Mouse (Mus musculus) lung, embryonic 16.5 days (tissue): Measurements from ENCODE around the gene Tsks. TPM values are rescaled to one million over a fixed set of nuclear protein-coding genes. Genes with fewer than 3 reads are reported as not detected.

Source experiments
- polyA plus RNA-seq: library from polyadenylated mRNA; unstranded; fragments of >200 nt; fragmentation: Nextera tagmentation; extraction: Ambion mirVana; gene quantifications from 2 replicates; pipeline ENCODE4 v1.2.1, GENCODE M21; 2015

Gene Tsks
- polyA plus RNA-seq, 1 experiment from 2014 or later = 0.15 TPM

Other genes starting within 250 kb of the Tsks start
- not detected in 2 replicates for gene Izumo2, start 234.5 kb upstream of the Tsks start, polyA plus RNA-seq
- gene Vrk3, start 194.8 kb upstream of the Tsks start, polyA plus RNA-seq = 46.9 and 53.0 TPM in 2 replicates
- gene Zfp473, start 192.2 kb upstream of the Tsks start, polyA plus RNA-seq = 2.0 TPM in 2 replicates
- 88.6 and 98.6 TPM in 2 replicates for gene Nup62, start 127.1 kb upstream of the Tsks start, polyA plus RNA-seq
- gene Il4i1, start 126.8 kb upstream of the Tsks start, polyA plus RNA-seq = 1.4 and 1.7 TPM in 2 replicates
- gene Atf5, start 126.5 kb upstream of the Tsks start, polyA plus RNA-seq = 3.3 and 3.5 TPM in 2 replicates
- gene Akt1s1, start 94.2 kb upstream of the Tsks start, polyA plus RNA-seq = 92.3 and 95.6 TPM in 2 replicates
- 83.7 and 84.4 TPM in 2 replicates for gene Tbc1d17, start 94.1 kb upstream of the Tsks start, polyA plus RNA-seq
- gene Pnkp, start 86.1 kb upstream of the Tsks start, polyA plus RNA-seq = 38.0 and 39.0 TPM in 2 replicates
- 302 and 307 TPM in 2 replicates for gene Ptov1, start 73.4 kb upstream of the Tsks start, polyA plus RNA-seq
- gene Med25, start 50.5 kb upstream of the Tsks start, polyA plus RNA-seq = 97.3 and 102 TPM in 2 replicates
- gene Fuz, start 47.1 kb upstream of the Tsks start, polyA plus RNA-seq = 22.4 and 24.3 TPM in 2 replicates
- gene Ap2a1, start 13.7 kb upstream of the Tsks start, polyA plus RNA-seq = 58.2 and 63.7 TPM in 2 replicates
- gene Cpt1c, start 31.6 kb downstream of the Tsks start, polyA plus RNA-seq = 17.1 and 17.5 TPM in 2 replicates
- gene Prmt1, start 43.4 kb downstream of the Tsks start, polyA plus RNA-seq = 413 and 457 TPM in 2 replicates
- gene Irf3, start 54.4 kb downstream of the Tsks start, polyA plus RNA-seq = 96.5 and 108 TPM in 2 replicates
- 62.0 and 64.5 TPM in 2 replicates for gene Bcl2l12, start 55.5 kb downstream of the Tsks start, polyA plus RNA-seq
- gene Scaf1, start 73.2 kb downstream of the Tsks start, polyA plus RNA-seq = 28.9 and 30.7 TPM in 2 replicates
- 54.6 and 59.7 TPM in 2 replicates for gene Rras, start 74.8 kb downstream of the Tsks start, polyA plus RNA-seq
- gene Prr12, start 109.7 kb downstream of the Tsks start, polyA plus RNA-seq = 9.2 TPM in 2 replicates
- 72.5 and 77.8 TPM in 2 replicates for gene Nosip, start 119.2 kb downstream of the Tsks start, polyA plus RNA-seq
- 28.7 and 31.9 TPM in 2 replicates for gene Prrg2, start 119.5 kb downstream of the Tsks start, polyA plus RNA-seq
- 308 and 326 TPM in 2 replicates for gene Rcn3, start 149.0 kb downstream of the Tsks start, polyA plus RNA-seq
- gene Fcgrt, start 160.6 kb downstream of the Tsks start, polyA plus RNA-seq = 93.7 and 97.1 TPM in 2 replicates
- gene Rps11, start 181.2 kb downstream of the Tsks start, polyA plus RNA-seq = 1,430 and 1,443 TPM in 2 replicates
- gene Rpl13a, start 185.6 kb downstream of the Tsks start, polyA plus RNA-seq = 1,289 and 1,305 TPM in 2 replicates
- 0.31 and 0.60 TPM in 2 replicates for gene Gm45713, start 193.0 kb downstream of the Tsks start, polyA plus RNA-seq
- gene Flt3l, start 193.2 kb downstream of the Tsks start, polyA plus RNA-seq = 2.4 and 3.0 TPM in 2 replicates
- 99.2 and 100 TPM in 2 replicates for gene Pih1d1, start 211.1 kb downstream of the Tsks start, polyA plus RNA-seq
- 55.4 and 57.4 TPM in 2 replicates for gene Aldh16a1, start 211.4 kb downstream of the Tsks start, polyA plus RNA-seq
- gene Slc17a7, start 220.7 kb downstream of the Tsks start, polyA plus RNA-seq = 0.34 and 0.99 TPM in 2 replicates
- not detected in 2 replicates for gene Gfy, start 236.4 kb downstream of the Tsks start, polyA plus RNA-seq
- not detected in 2 replicates for gene Pth2, start 237.8 kb downstream of the Tsks start, polyA plus RNA-seq